ENCODE assay signal across 20 mouse cellular contexts in the genomic region with DNA sequence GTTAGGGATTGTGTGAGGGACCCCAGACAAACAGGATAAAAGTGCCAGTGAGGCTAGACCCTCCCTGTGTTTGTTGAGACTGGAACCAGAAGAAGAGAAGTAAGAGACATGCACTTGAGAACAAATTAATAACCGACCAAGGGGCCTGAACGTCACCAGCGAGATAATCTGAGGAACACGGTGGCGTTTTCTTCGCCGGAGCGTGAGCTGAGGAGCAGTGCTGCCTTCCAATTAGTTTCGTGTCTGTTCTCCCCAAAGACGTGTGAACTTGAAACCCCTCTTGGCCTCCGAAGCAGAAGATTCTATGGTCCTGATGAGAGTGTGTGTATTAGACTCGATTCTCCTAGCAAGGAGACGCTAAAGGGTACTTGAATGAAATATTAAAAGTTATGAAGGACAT.
"Had no signal": no experiment of that assay in that cellular context is flagged by ENCODE, and none has a peak within 500 bp of the region (broad histone marks: within the 10 kb centered on the region; RNA-seq: fewer than 3 reads in every experiment).

No protein-coding gene starts in this region.

- DNase-seq: lung, adult 2 months; lung, postnatal 14 days; lung, postnatal 36 days; retina, postnatal 1 day; right cerebral cortex, adult 18-20 months; right cerebral cortex, postnatal 25 days; right cerebral cortex, postnatal 4 days; spleen, adult 18-20 months; thymus, adult 18-20 months; thymus, postnatal 14 days; thymus, postnatal 36 days had no signal

- H3K27me3 ChIP-seq: lung, embryonic 15.5 days; megakaryocyte, embryonic 14.5 days; midbrain, embryonic 13.5 days; midbrain, embryonic 15.5 days; neural tube, embryonic 13.5 days; neural tube, embryonic 15.5 days had no signal

- H3K9ac ChIP-seq: lung, embryonic 15.5 days; midbrain, embryonic 13.5 days; midbrain, embryonic 15.5 days; neural tube, embryonic 13.5 days; neural tube, embryonic 15.5 days had no signal

- H3K4me2 ChIP-seq: lung, embryonic 15.5 days; midbrain, embryonic 11.5 days; midbrain, embryonic 13.5 days; midbrain, embryonic 15.5 days; neural tube, embryonic 13.5 days; neural tube, embryonic 15.5 days had no signal

- H3K27ac ChIP-seq: lung, embryonic 15.5 days; macrophage; midbrain, embryonic 13.5 days; midbrain, embryonic 15.5 days; neural tube, embryonic 13.5 days; neural tube, embryonic 15.5 days had no signal

- H3K4me3 ChIP-seq: lung, embryonic 15.5 days; megakaryocyte, embryonic 14.5 days; midbrain, embryonic 13.5 days; midbrain, embryonic 15.5 days; neural tube, embryonic 13.5 days; neural tube, embryonic 15.5 days had no signal

- H3K4me1 ChIP-seq: lung, embryonic 15.5 days; megakaryocyte, embryonic 14.5 days; midbrain, embryonic 13.5 days; midbrain, embryonic 15.5 days; neural tube, embryonic 13.5 days; neural tube, embryonic 15.5 days had no signal

- H3K36me3 ChIP-seq: lung, embryonic 15.5 days; midbrain, embryonic 13.5 days; midbrain, embryonic 15.5 days; neural tube, embryonic 13.5 days; neural tube, embryonic 15.5 days had no signal

- ATAC-seq: lung, postnatal 0 days; midbrain, embryonic 13.5 days; midbrain, embryonic 15.5 days had no signal

- H3K9me3 ChIP-seq: lung, embryonic 15.5 days; midbrain, embryonic 13.5 days; midbrain, embryonic 15.5 days; neural tube, embryonic 13.5 days; neural tube, embryonic 15.5 days had no signal
